Mouse (Mus musculus): ENCODE results near the gene Sult2a7.

Sult2a7 gene

GRCm38 (mm10) chr7:14494130-14494529 is at the start of gene Sult2a7:
Gene Sult2a7, minus strand, starts transcription at chr7:14494230.
- CTCF ChIA-PET: no interaction called here

GRCm38 (mm10) chr7:14525280-14525679 is 31.2 kb upstream of the Sult2a7 start:
- POLR2A ChIA-PET: no interaction called here
- CTCF ChIA-PET: no interaction called here

More at GRCm38 (mm10) chr7:14494130-14494529, at the start of gene Sult2a7:
- POLR2A ChIA-PET: no interaction called here

- CTCF ChIA-PET: no interaction called here
- POLR2A ChIA-PET: no interaction called here
These were observed 28.6 kb upstream of the Sult2a7 start for GRCm38 (mm10) chr7:14522636-14523035.

- ChIA-PET CTCF (no interaction called here), POLR2A (no interaction called here)
These were observed 24.3 kb upstream of the Sult2a7 start for GRCm38 (mm10) chr7:14518301-14518700.

GRCm38 (mm10) chr7:14492886-14493285 is 1.1 kb downstream of the Sult2a7 start:
- CTCF ChIA-PET: no interaction called here

GRCm38 (mm10) chr7:14446534-14446933 is 47.5 kb downstream of the Sult2a7 start, which contains the start of gene Sult2a8:
Gene Sult2a8, minus strand, starts transcription at chr7:14446769.
- ChIA-PET POLR2A (no interaction called here), CTCF (no interaction called here)

More at GRCm38 (mm10) chr7:14492886-14493285, 1.1 kb downstream of the Sult2a7 start:
- POLR2A ChIA-PET: no interaction called here

- ChIA-PET POLR2A (no interaction called here), CTCF (no interaction called here)
These were observed 54.4 kb downstream of the Sult2a7 start for GRCm38 (mm10) chr7:14439581-14439980.

- CTCF ChIA-PET: no interaction called here
These were observed 55.5 kb downstream of the Sult2a7 start for GRCm38 (mm10) chr7:14438484-14438883.

GRCm38 (mm10) chr7:14438029-14438428 is 56.0 kb downstream of the Sult2a7 start:
- CTCF ChIA-PET: no interaction called here
- POLR2A ChIA-PET: no interaction called here

More at GRCm38 (mm10) chr7:14438484-14438883, 55.5 kb downstream of the Sult2a7 start:
- POLR2A ChIA-PET: no interaction called here
